Mouse (Mus musculus): ENCODE measurements around the gene Lamb2.

Lamb2 gene

GRCm38 (mm10) chr9:108461181-108461631 lies 18.3 kb upstream of the Lamb2 start, which contains the start of gene Klhdc8b:
TSS of gene Klhdc8b (minus strand) at chr9:108461581.
- DNase-seq (ENCODE audit: low read depth, low spot score) = no peak

DNA sequence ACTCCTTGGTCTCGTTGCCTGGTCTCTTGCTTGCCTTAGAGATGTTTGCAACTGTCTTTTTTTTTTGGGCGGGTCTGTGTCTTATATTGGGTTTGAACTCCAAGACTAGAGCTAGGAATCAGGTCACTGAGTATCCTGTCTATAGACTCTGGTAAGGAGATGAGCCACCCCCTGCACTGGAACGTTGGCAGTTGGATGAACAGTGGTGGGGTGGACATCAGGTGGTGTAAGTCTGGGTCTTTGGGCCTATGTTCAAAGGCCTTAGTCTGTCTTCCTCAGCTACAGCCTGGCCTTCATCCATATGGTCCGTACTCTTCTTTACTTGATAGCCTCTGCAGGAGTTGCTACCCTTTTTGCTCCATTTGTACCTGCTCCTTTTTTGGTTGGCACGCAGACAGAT lies 17.9 kb upstream of the Lamb2 start:
- no peak for DNase-seq (ENCODE audit: low read depth, low spot score)

DNA sequence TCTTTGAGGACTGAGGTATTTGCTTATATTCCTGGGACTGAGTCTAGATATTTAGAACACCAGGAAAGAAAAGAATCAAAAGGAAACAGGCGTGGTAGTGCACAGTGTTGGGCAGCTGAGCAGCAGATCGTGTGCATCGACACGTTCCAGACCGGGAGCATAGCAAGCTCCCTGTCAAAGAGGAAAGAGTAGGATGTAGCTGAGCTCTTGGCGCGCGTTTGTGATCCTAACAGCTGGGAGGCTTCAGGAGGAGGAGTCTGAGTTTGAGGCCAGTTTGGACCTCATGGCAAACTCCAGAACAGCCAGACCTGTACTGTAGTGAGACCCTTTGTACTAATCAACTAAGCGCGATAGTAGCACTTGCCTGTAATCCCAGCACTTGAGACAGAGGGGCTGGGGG lies 17.3 kb upstream of the Lamb2 start:
- DNase-seq (ENCODE audit: low read depth, low spot score) = no peak

DNA sequence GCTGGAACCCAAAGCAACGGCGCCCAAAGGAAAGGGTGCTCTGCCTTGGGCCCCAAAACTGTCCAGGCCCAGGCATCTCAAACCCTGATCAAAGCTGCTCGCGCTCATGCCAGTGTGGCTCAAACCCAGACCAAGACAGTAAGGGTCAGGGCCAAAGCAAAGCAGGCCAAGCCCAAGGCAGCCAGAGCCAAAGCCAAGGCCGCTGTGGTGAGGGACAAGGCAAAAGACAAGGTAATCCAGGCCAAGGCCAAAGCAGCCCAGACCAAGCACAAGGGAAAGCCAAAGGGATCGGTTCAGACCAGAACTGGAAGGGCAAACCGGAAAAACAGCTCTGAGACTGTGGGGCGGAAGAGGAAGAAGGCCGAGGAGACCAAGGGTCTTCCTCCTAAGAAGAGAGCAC lies 15.8 kb upstream of the Lamb2 start:
- DNase-seq (ENCODE audit: low read depth, low spot score) = no peak

DNA sequence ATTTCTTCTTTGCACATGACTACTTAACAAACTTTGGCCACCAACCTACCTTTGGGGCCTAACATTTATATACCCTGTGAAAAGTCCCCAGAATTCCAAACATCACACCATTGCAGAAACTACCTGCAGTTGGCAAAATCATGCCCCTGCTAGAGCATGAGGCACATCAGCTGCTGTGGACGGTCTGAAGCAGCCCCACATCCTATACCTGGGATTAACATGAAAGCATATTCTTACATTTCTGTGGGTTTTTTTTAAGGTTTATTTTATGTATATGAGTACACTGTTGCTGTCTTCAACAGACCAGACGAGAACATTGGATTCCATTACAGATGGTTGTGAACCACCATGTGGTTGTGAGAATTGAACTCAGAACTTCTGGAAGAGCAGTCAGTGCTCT lies 13.3 kb upstream of the Lamb2 start:
- DNase-seq (ENCODE audit: low read depth, low spot score) = no peak

- DNase-seq (ENCODE audit: low read depth, low spot score) = no peak
Observed at GRCm38 (mm10) chr9:108469430-108469829, 10.1 kb upstream of the Lamb2 start.

- DNase-seq (ENCODE audit: low read depth, low spot score) = no peak
Observed at GRCm38 (mm10) chr9:108469845-108470244, 9.7 kb upstream of the Lamb2 start.

DNA sequence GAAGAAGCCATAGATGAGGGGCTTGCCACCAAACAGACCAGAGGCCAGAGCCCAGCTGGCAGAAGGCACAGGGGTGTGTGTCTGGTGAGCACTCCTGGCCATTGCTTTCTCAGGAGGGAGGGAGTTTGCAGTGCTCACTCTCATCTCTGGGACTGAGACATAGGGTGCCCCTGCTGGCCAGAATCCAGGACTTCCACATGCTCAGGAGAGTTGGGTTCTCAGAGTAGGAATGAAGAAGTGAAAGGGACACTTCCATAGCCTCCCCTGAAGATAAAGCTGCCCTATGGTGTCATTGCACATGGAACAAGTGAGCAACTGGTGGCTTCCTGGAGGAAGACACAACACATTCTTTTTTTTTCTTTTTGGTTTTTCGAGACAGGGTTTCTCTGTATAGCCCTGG lies 5.0 kb upstream of the Lamb2 start:
- no peak for DNase-seq (ENCODE audit: low read depth, low spot score)

DNA sequence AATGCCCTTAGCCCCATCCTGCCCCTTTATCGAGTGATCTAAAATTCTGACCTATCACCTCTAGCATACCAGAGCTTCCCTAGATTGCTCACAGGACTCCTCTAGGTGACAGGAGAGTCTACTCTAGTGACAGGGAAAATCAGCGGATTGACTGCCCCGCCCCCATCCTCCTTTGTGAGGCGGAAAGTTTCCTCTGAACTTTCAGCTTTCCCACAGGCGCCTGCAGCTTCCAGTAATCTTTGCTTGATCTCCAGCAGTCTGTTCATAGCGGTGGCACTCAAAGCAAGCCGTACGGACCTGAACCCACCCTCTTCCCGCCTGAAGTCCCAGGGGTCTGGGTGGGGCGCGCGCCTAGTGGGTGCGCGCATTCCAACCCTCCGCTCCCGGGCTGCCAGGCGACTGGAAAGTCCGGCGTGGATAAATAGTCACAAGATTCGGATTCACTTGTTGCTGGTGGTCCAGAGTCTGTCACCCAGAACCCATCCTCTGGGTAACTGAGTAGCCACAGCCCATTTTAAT lies 839 bp upstream of the Lamb2 start:
- peak; percentile 75 for DNase-seq (ENCODE audit: low read depth, low spot score)

GRCm38 (mm10) chr9:108479241-108479640 lies 295 bp upstream of the Lamb2 start:
- DNase-seq (ENCODE audit: low read depth, low spot score) = no peak

DNA sequence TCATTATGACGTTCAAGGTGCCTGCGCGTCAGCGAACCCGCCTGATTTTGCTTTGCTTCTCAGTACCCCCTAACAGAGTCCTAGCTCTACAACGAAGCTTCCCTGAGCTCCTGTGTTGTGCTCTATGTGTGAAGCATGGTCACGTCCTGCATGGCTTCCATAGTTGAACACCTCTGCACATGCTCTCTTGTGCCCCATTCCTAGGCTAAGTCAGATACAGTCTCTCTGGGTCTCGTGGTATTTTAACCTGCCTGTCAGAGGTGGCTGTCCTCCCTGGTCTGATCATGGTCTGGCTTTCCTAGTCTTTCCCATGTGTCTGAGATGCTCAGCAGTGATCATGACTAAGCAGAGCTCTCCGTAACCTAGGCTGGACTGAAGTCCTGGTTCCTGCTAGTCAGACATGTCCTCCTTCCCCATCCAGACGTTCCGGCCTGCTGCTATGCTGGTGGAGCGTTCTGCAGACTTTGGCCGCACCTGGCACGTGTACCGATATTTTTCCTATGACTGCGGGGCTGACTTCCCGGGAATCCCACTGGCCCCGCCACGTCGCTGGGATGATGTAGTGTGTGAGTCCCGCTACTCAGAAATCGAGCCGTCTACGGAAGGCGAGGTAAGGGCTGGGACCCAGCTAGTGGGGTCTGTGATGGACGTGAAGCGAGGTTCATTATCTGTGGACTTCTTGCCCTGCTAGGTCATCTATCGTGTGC lies 1.4 kb downstream of the Lamb2 start:
- DNase-seq (ENCODE audit: low read depth, low spot score) = no peak

DNA sequence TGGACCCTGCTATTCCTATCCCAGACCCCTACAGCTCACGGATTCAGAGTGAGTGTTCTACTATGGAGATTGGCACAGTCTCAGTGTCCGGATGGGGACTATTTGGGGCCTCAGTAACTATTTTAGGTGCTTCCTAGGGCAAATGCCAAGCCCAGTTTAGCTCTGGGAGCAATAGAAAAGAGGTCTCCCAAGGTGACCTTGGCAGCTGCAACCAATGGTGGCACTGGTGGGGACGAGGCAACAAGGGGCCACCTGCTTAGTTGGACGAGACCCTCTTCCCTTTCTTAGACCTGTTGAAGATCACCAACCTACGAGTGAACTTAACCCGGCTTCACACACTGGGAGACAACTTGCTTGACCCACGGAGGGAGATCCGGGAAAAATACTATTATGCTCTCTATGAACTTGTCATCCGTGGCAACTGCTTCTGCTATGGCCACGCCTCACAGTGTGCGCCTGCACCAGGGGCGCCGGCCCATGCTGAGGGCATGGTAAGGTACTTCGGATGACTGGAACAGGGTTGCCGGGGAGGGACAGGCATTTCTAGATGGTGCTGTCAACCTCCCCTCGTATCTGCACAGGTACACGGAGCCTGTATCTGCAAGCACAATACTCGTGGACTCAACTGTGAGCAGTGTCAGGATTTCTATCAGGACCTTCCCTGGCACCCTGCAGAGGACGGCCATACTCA lies 2.1 kb downstream of the Lamb2 start:
- no peak for DNase-seq (ENCODE audit: low read depth, low spot score)

DNA sequence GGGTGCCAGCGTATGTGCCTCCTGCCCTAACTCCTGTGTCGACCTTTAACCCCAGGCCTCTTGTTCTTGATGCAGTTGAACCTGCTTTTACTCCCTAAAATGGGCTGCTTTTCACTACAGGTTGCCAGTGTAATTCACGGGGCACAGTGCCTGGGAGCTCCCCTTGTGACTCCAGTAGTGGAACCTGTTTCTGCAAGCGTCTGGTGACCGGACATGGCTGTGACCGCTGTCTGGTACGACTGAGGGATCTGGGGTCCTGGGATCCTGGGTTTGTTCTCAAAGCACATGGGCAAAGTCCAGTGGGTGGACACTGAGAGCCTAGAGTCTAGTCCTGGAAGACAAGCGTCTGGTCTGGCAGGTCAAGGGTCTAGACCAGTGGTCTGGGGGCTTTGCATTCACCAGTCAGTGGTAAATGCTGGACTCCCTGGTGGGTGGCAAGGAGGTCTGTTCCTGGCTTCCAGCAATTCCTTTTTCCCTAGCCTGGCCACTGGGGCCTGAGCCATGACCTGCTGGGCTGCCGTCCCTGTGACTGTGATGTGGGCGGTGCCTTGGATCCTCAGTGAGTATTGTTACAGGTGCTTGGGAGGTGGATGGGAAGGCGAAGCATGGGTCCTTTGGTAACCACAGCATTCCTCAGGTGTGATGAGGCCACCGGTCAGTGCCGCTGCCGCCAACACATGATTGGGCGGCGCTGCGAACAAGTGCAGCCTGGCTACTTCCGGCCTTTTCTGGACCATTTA lies 3.7 kb downstream of the Lamb2 start:
- DNase-seq (ENCODE audit: low read depth, low spot score) = no peak

GRCm38 (mm10) chr9:108484021-108484420 lies 4.5 kb downstream of the Lamb2 start:
- no peak for DNase-seq (ENCODE audit: low read depth, low spot score)

- DNase-seq (ENCODE audit: low read depth, low spot score) = no peak
Observed at GRCm38 (mm10) chr9:108485301-108485875, 5.9 kb downstream of the Lamb2 start.

DNA sequence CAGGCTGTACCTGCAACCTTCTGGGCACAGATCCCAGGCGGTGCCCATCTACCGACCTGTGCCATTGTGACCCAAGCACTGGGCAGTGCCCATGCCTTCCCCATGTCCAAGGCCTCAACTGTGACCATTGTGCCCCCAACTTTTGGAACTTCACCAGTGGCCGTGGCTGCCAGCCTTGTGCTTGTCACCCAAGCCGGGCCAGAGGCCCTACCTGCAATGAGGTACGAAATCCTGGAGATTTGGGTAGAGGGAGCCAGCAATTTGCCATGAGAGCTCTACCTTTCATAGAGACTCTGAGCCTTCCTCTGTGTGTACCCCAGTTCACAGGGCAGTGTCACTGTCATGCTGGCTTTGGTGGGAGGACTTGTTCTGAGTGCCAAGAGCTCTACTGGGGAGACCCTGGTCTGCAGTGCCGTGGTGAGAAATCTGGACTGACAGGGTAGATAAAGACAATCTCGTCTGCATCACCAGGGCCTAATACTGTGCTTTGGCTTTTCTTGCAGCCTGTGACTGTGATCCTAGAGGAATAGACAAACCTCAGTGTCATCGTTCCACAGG lies 7.5 kb downstream of the Lamb2 start:
- no peak for DNase-seq (ENCODE audit: low read depth, low spot score)

GRCm38 (mm10) chr9:108488403-108488802 lies 8.9 kb downstream of the Lamb2 start:
- no peak for DNase-seq (ENCODE audit: low read depth, low spot score)

DNA sequence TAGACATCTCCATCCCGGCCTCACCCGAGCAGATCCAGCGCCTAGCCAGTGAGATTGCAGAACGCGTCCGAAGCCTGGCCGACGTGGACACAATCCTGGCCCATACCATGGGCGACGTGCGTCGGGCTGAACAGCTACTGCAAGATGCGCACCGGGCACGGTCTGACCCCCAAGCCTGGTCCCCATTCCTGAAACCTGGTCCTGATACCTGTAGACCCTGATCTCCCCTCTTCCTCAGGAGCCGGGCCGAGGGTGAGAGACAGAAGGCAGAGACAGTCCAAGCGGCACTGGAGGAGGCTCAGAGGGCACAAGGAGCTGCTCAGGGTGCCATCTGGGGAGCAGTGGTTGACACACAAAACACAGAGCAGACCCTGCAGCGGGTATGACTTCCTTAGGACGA lies 9.7 kb downstream of the Lamb2 start:
- DNase-seq (ENCODE audit: low read depth, low spot score) = no peak

GRCm38 (mm10) chr9:108489702-108490558 lies 10.4 kb downstream of the Lamb2 start:
- no peak for DNase-seq (ENCODE audit: low read depth, low spot score)

GRCm38 (mm10) chr9:108490559-108491285 lies 11.2 kb downstream of the Lamb2 start, which contains the start of gene Usp19:
TSS of gene Usp19 (plus strand) at chr9:108490602.
- DNase-seq (ENCODE audit: low read depth, low spot score) = peak; percentile 91
